Mouse (Mus musculus) midbrain, embryonic 13.5 days (tissue): ENCODE data around the gene Ndufs1. TPM values are rescaled to one million over a fixed set of nuclear protein-coding genes. Genes with fewer than 3 reads are reported as not detected.
"Not testable (repeated sequence)": the region's sequence is repeated elsewhere in the genome, so short reads cannot be mapped to it uniquely, and the experiment has no call there.

Experiments
- ATAC-seq: fragments of 200-750 bp; cut with Nextera tagmentation; 2 replicates; pipeline ENCODE4 v1.8.0; 2017; ENCODE audit warnings: mild to moderate bottlenecking, moderate TSS enrichment, moderate library complexity
- H3K27ac ChIP-seq: fragments of 300-500 bp; sonication (generic); 2 replicates; pipeline ENCODE4 v1.5.1; 2015; ENCODE audit warnings: inconsistent platforms, mild to moderate bottlenecking, moderate library complexity
- H3K27me3 ChIP-seq: fragments of 300-500 bp; sonication (generic); 2 replicates; pipeline ENCODE4 v1.6.1; 2015; ENCODE audit warnings: mild to moderate bottlenecking, inconsistent platforms
- H3K36me3 ChIP-seq: fragments of 300-500 bp; sonication (generic); 2 replicates; pipeline ENCODE4 v1.6.1; 2015; ENCODE audit warnings: mild to moderate bottlenecking, inconsistent platforms
- H3K4me1 ChIP-seq: fragments of 300-500 bp; sonication (generic); replicated peaks from 2 replicates; pipeline ENCODE4 v1.6.1; 2015; ENCODE audit warnings: inconsistent platforms
- H3K4me2 ChIP-seq: fragments of 300-500 bp; sonication (generic); replicated peaks from 2 replicates; pipeline ENCODE4 v1.6.1; 2015; ENCODE audit warnings: moderate library complexity, mild to moderate bottlenecking, inconsistent platforms
- H3K4me3 ChIP-seq: fragments of 300-500 bp; sonication (generic); replicated peaks from 2 replicates; pipeline ENCODE4 v1.5.1; 2015; ENCODE audit warnings: mild to moderate bottlenecking, inconsistent platforms
- H3K9ac ChIP-seq: fragments of 300-500 bp; sonication (generic); replicated peaks from 2 replicates; pipeline ENCODE4 v1.6.1; 2015; ENCODE audit warnings: mild to moderate bottlenecking, inconsistent platforms
- H3K9me3 ChIP-seq: fragments of 300-500 bp; sonication (generic); 2 replicates; pipeline ENCODE4 v1.6.1; 2016; ENCODE audit warnings: mild to moderate bottlenecking, inconsistent platforms
- WGBS: fragments of 180-500 bp; shearing (Covaris S2); methylation state at CpG from one replicate; pipeline ENCODE4 v1.1.7; 2015; 5-methylcytosine and 5-hydroxymethylcytosine counted together
- polyA plus RNA-seq: library from polyadenylated mRNA; unstranded; fragments of >200 nt; fragmentation: Nextera tagmentation; extraction: Ambion mirVana; gene quantifications from 2 replicates; pipeline ENCODE4 v1.2.1, GENCODE M21; 2015

Ndufs1 gene
- polyA plus RNA-seq, 1 experiment from 2014 or later: 134 TPM

DNA sequence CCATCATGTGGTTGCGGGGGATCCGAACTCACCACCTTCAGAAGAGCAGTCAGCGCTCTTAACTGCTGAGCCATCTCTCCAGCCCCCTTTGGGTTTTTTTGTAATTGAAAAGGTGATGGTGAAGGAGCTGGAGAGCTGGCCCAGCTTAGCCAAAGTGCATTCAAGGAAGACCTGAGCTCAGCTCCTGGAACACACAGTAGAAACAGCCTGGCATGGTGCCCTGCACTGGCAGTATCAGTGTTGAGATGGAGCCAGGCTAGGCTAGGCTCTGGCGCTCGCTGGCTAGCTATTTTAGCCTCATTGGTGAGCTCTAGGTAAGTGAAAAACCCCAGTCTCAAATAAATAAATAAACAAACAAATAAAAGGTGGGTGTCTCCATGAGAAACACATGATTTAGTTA, 5.6 kb upstream of the Ndufs1 start:
- Histone ChIP-seq H3K9ac (no peak overlapping the region), H3K27ac (no peak overlapping the region), H3K27me3 (no peaks in the 10 kb centered on the region), H3K4me3 (no peak overlapping the region), H3K4me1 (peaks cover 16% of the 10 kb centered on the region), H3K36me3 (peaks cover 22% of the 10 kb centered on the region), H3K4me2 (no peak overlapping the region), H3K9me3 (no peaks in the 10 kb centered on the region)
- no peak for ATAC-seq
- 83% methylated on average over 5 of the region's 5 CpGs for WGBS

DNA sequence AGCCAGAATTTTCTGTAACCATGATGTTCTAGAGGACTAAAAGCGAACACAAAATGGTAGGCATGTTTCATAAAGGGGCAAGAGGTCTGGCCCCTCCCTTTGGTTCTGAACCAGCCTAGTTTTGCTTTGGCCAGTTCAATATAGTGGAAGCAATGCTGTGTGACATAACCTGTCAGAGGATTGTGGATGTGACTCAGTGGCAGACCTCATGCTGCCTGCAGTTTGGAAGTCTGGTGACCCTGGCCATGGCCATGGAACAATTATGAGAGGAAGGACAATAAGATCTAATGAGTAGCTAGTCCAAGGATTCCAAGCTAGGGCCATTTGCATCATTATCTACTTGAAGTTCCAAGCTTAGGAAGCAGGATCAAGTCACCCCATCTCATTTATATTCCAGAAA, 4.8 kb upstream of the Ndufs1 start:
- 98% methylated on average over 1 of the region's 1 CpGs for WGBS
- Histone ChIP-seq H3K36me3 (peaks cover 22% of the 10 kb centered on the region), H3K9ac (no peak overlapping the region), H3K4me2 (no peak overlapping the region), H3K27me3 (no peaks in the 10 kb centered on the region), H3K27ac (peak overlapping the region; percentile 27; the same call in 1 of the 2 replicates), H3K4me1 (peaks cover 16% of the 10 kb centered on the region), H3K4me3 (no peak overlapping the region), H3K9me3 (no peaks in the 10 kb centered on the region)
- ATAC-seq: peak; percentile 15; the same call in 1 of the 2 replicates

DNA sequence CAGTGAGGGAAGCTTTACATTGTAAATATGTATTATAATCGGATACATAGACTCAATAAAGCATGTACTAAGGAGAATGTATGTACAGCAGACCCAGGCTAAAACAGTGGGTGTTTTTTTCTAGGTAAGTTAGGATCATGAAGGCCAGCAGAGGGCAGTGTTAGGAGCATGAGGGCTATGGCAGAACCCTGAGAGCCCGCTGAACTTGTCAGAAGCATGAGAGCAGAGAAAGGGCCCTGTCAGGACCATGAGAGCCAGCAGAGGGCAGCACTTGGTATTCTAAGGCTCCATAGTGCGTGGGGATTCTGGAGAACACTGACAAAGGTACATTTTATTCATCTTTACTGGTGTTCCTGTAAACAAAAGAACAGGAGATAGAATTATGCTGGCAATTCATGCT, 4.4 kb upstream of the Ndufs1 start:
- Histone ChIP-seq H3K27ac (no peak overlapping the region), H3K9me3 (no peaks in the 10 kb centered on the region), H3K27me3 (no peaks in the 10 kb centered on the region), H3K4me1 (peaks cover 17% of the 10 kb centered on the region), H3K4me3 (no peak overlapping the region), H3K4me2 (no peak overlapping the region), H3K9ac (no peak overlapping the region), H3K36me3 (peaks cover 22% of the 10 kb centered on the region)
- WGBS: 6% methylated on average over 3 of the region's 3 CpGs
- ATAC-seq: peak; percentile 87

DNA sequence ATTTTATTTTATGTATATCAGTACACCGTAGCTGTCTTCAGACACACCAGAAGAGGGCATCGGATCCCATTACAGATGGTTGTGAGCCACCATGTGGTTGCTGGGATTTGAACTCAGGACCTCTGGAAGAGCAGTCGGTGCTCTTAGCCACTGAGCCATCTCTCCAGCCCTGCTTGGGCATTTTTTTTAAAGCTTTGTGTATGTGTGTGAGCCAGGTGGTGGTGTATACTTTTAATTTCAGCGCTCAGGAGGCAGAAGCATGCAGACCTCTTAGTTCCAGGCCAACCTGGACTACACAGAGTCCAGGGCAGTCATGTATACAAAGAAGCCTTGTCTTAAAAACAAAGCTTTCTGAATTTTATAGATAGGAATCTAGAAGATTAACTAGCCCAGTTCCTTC, 3.9 kb upstream of the Ndufs1 start:
- H3K9ac ChIP-seq, H3K27me3 ChIP-seq, H3K4me3 ChIP-seq, H3K27ac ChIP-seq, H3K9me3 ChIP-seq, H3K4me2 ChIP-seq: not testable (repeated sequence)
- ATAC-seq: peak; percentile 7; the same call in 1 of the 2 replicates
- 63% methylated on average over 4 of the region's 4 CpGs for WGBS
- H3K4me1 ChIP-seq: peaks cover 22% of the 10 kb centered on the region
- H3K36me3 ChIP-seq: peaks cover 22% of the 10 kb centered on the region

DNA sequence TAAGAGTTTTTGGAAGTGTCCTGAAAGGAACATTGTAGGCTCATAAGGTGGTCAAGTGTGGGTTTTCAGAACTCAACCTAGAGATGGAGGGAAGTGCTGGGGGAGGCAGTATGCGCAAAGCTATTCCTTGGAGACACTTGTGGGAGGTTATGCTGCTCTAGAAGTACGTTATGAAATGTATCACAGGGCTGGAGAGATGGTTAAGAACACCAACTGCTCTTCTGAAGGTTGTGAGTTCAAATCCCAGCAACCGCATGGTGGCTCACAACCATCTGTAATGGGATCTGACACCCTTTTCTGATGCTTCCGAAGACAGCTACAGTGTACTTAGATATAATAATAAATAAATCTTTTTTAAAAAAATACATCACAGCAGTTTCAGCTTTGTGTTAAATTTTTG, 3.5 kb upstream of the Ndufs1 start:
- Histone ChIP-seq H3K4me3 (no peak overlapping the region), H3K4me2 (no peak overlapping the region), H3K9me3 (no peaks in the 10 kb centered on the region), H3K27ac (no peak overlapping the region), H3K4me1 (peaks cover 26% of the 10 kb centered on the region), H3K9ac (no peak overlapping the region), H3K36me3 (peaks cover 22% of the 10 kb centered on the region), H3K27me3 (no peaks in the 10 kb centered on the region)
- no peak for ATAC-seq
- 93% methylated on average over 4 of the region's 4 CpGs for WGBS

DNA sequence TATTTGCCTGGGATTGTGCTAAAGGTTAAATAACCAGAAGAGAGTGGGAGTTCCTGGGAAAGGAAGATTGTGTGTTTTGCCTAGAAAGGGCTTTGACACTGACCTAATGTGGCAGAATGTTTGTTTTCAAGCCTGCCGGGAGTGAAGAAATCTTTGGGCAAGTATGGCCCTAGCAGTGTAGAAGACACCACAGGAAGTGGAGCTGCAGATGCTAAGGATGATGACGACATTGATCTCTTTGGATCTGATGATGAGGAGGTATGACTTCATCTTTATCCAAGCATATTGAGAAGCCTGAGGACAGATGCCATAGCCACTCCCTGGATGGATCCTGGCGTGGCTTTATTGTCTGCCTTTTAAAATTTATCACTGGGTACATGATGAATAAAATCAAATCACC, 1.7 kb upstream of the Ndufs1 start:
- Histone ChIP-seq H3K36me3 (peaks cover 22% of the 10 kb centered on the region), H3K9ac (peak overlapping the region; percentile 97; the same call in 1 of the 2 replicates), H3K4me3 (peak overlapping the region; percentile 87), H3K27me3 (no peaks in the 10 kb centered on the region), H3K4me1 (peaks cover 32% of the 10 kb centered on the region), H3K9me3 (no peaks in the 10 kb centered on the region), H3K4me2 (peak overlapping the region; percentile 74), H3K27ac (no peak overlapping the region)
- WGBS: 87% methylated on average over 3 of the region's 3 CpGs
- ATAC-seq: no peak

DNA sequence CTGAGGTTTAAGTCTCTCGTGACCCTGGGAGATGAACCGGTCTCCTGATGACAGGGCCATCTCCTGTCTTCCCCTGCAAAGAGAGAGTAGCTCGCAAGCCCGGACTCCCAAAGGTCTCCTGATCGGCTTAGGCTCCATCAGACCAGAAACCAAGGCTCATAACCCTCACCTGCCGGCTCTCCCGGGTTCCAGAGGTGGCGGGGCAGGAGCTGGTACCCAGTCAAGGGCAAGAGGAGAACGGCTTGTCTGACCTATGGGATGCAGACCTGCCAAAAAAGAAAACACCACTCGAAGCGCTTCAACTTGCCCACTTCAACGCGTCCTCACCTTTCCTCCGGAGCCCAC, 402 bp downstream of the Ndufs1 start:
- Histone ChIP-seq H3K4me3 (peak overlapping the region; percentile 87), H3K4me1 (peaks cover 29% of the 10 kb centered on the region), H3K36me3 (peaks cover 30% of the 10 kb centered on the region), H3K9me3 (no peaks in the 10 kb centered on the region), H3K9ac (peak overlapping the region; percentile 92), H3K4me2 (peak overlapping the region; percentile 74), H3K27me3 (no peaks in the 10 kb centered on the region), H3K27ac (peak overlapping the region; percentile 81)
- ATAC-seq: peak; percentile 51
- under 1% methylated on average over 14 of the region's 14 CpGs for WGBS

DNA sequence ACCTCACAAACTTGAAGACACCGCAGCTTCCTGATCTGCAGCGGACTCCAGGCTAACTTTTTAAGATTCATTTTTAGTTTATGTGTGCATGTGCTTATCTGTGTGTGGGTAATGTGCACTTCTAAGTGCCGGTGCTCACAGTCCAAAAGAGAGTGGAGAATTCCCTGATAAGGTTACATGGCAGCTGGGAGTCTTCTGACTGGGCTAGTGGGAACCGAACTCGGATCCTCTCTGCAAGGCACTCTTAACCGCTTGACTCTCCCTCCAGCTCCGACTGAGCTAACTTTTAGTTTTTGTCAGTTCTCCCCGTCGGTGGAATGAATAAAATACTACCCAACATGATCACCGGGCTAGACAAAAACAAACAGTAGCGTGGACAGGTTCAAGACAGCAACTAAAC, 780 bp downstream of the Ndufs1 start:
- WGBS: 13% methylated on average over 11 of the region's 11 CpGs
- Histone ChIP-seq H3K9me3 (no peaks in the 10 kb centered on the region), H3K4me3 (peak overlapping the region; percentile 87), H3K4me1 (peaks cover 29% of the 10 kb centered on the region), H3K27me3 (no peaks in the 10 kb centered on the region), H3K27ac (peak overlapping the region; percentile 81), H3K36me3 (peaks cover 30% of the 10 kb centered on the region), H3K4me2 (peak overlapping the region; percentile 74), H3K9ac (peak overlapping the region; percentile 92)
- ATAC-seq: no peak

DNA sequence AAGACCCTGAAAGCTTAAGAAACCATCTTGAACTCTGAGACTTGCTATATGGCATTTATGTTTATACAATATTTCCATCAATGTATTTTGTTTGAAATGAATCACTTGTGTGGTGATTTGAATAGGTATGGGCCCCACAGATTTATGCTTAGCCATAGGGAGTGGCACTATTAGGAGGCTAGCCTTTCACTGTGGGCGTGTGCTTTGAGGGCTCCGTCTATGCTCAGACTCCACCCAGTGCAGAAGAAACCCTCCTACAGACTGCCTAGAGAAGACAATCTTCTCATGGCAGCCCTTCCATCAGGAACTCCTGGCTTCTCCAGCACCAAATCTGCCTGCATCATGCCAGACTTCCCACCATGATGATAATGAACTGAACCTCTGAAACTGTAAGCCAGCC, 8.0 kb downstream of the Ndufs1 start:
- no peak overlapping the region for H3K27ac ChIP-seq
- H3K4me1 ChIP-seq: no peaks in the 10 kb centered on the region
- no peaks in the 10 kb centered on the region for H3K27me3 ChIP-seq
- H3K36me3 ChIP-seq: peaks cover 60% of the 10 kb centered on the region
- H3K9ac ChIP-seq: no peak overlapping the region
- no peaks in the 10 kb centered on the region for H3K9me3 ChIP-seq
- H3K4me2 ChIP-seq: no peak overlapping the region
- no peak overlapping the region for H3K4me3 ChIP-seq
- WGBS: 81% methylated on average over 2 of the region's 2 CpGs
- no peak for ATAC-seq

DNA sequence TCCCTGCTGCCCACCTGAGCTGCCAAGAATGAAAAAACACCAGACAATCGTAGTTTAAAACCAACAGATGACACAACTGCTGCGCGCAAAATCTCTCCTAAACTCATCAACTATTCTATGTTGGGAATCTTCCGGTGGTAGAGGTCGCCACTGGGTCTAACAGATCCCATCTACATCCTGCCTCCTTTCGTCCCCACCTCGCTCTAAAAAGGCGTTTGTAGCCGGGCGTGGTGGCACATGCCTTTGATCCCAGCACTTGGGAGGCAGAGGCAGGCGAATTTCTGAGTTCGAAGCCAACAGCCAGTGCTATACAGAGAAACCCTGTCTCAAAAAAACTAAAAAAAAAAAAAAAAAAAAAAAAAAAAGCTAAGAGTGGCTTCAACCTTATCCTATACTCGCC, 36.4 kb downstream of the Ndufs1 start:
- H3K27me3 ChIP-seq: no peaks in the 10 kb centered on the region
- no peak overlapping the region for H3K9ac ChIP-seq
- H3K36me3 ChIP-seq: peaks cover 59% of the 10 kb centered on the region
- H3K4me3 ChIP-seq: no peak overlapping the region
- no peak overlapping the region for H3K4me2 ChIP-seq
- H3K9me3 ChIP-seq: no peaks in the 10 kb centered on the region
- ATAC-seq: no peak
- H3K4me1 ChIP-seq: no peaks in the 10 kb centered on the region
- 97% methylated on average over 13 of the region's 13 CpGs for WGBS
- H3K27ac ChIP-seq: no peak overlapping the region

DNA sequence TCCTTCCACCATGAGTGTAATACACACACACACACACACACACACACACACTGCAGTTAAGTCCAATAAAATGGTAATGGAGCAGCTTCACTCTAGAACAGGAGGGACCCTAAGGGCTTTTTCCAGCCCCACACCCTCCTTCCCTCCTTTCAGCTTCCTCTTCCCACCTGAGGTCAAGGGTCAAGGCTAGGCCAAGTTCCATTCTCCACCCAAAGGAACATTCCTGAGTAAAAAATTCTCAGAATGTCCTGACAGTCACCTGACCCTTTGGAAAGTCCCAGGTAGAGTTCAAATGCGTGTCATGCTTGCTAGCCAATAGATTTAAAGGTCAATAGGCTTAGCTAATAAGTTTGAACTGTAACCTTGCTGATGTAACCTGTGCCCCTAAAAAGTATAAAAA, 38.0 kb downstream of the Ndufs1 start:
- WGBS: 93% methylated on average over 1 of the region's 1 CpGs
- H3K27me3 ChIP-seq, H3K4me2 ChIP-seq: not testable (repeated sequence)

DNA sequence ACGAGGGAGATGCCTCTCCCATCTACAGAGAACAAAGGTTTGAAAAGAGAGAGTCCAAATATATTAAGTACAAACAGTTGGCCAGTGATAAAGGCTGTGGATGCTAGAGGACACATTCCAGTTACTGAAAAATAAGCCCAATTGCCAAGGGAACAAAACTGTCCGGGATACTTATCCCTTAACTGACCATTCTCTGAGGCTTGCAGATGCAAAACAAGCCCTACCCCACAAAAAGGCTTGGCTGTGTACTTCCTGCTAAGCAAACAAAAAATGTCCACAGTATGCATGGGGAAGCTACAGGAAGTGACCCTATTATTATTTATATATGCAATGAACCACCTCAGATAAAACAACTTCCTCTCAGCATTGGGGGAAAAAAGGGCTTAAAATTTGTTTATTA, 38.7 kb downstream of the Ndufs1 start:
- peaks cover 39% of the 10 kb centered on the region for H3K36me3 ChIP-seq
- H3K9me3 ChIP-seq: no peaks in the 10 kb centered on the region
- H3K27ac ChIP-seq: no peak overlapping the region
- H3K4me1 ChIP-seq: no peaks in the 10 kb centered on the region
- H3K9ac ChIP-seq: no peak overlapping the region
- ATAC-seq: no peak
- no peaks in the 10 kb centered on the region for H3K27me3 ChIP-seq
- no peak overlapping the region for H3K4me3 ChIP-seq
- no peak overlapping the region for H3K4me2 ChIP-seq
- 77% methylated on average over 2 of the region's 2 CpGs for WGBS

More for the DNA sequence above, 38.0 kb downstream of the Ndufs1 start:
- H3K4me1 ChIP-seq, ATAC-seq, H3K9me3 ChIP-seq, H3K4me3 ChIP-seq, H3K27ac ChIP-seq, H3K9ac ChIP-seq: not testable (repeated sequence)
- peaks cover 44% of the 10 kb centered on the region for H3K36me3 ChIP-seq

DNA sequence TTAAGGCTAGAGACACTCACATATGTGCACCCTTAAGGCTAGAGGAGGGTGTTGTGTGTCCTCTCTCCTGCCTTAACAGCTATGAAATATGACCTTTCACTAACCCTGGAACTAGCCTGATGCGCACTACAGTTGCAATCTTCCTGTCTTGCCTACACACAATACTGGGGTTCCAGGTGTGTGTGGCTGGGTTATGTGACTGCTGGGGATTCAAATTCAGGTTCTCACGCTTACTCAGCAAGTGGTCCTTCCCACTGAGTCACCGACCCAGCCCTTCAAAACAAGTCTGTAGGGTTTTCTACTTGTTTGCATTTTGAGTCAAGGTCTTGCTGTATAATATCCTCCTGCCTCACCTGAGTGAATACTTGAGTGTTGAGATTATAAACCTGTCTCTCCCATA, 42.1 kb downstream of the Ndufs1 start:
- Histone ChIP-seq H3K36me3 (peaks cover 12% of the 10 kb centered on the region), H3K4me3 (no peak overlapping the region), H3K4me1 (no peaks in the 10 kb centered on the region), H3K4me2 (no peak overlapping the region), H3K9ac (no peak overlapping the region), H3K27me3 (no peaks in the 10 kb centered on the region), H3K27ac (no peak overlapping the region), H3K9me3 (no peaks in the 10 kb centered on the region)
- ATAC-seq: no peak
- WGBS: 80% methylated on average over 3 of the region's 3 CpGs
